Mouse (Mus musculus) cerebellum, adult 9-11 months (tissue): ENCODE data around the gene Prrc2b.

Source experiments
- DNase-seq: peaks from one replicate; pipeline ENCODE4 v3.0.0; 2022

Prrc2b gene

GRCm38 (mm10) chr2:32150924-32151659 is at the start of gene Prrc2b:
Gene Prrc2b (plus strand): TSS chr2:32151082.
- DNase-seq, result no peak

- DNase-seq, result no peak
Measured at GRCm38 (mm10) chr2:32102944-32103343, 47.9 kb upstream of the Prrc2b start.

- no peak for DNase-seq
Measured at GRCm38 (mm10) chr2:32103557-32103956, 47.3 kb upstream of the Prrc2b start.

GRCm38 (mm10) chr2:32104122-32104521 is 46.8 kb upstream of the Prrc2b start:
- no peak for DNase-seq

GRCm38 (mm10) chr2:32105117-32105913 is 45.6 kb upstream of the Prrc2b start:
- DNase-seq, result no peak

DNA sequence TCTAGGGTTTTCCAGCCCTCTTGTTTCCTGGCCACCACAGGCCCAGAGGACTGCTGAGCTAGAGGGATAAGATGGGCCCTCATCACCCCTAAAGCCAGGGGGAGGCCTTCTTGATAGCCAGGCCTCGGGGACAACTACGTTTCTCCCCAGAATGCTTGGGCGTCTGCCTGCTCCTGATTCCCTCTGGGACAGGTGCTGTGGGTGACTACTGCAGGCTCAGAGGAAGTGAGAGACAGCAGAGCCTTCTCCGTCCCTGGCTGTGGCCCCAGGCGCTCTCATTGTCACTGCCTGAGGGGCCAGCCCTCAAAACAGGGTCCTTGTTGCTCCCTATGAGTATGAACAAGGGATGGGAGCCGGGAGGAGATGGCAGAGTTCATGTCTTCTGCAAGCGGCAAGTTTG is 45.0 kb upstream of the Prrc2b start:
- DNase-seq, result no peak

DNA sequence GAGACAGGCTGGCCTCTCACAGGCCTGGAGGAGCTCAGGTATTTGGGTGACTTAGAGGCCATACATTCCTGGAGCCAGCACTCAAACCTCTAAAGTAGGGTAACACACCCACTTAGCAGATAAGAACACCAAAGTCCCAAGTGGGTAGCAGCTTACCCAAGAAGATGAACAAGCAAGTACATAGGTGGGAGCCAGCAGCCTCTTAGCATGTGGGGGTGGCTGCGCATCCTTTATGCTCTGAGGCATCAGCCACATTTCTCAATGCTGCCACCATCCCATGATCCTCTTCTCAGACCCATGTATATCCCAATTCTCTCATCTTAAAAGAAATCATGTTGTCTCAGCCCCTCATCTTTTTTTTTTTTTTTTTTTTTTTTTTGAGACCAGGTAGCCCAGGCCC is 39.6 kb upstream of the Prrc2b start:
- DNase-seq, result no peak

DNA sequence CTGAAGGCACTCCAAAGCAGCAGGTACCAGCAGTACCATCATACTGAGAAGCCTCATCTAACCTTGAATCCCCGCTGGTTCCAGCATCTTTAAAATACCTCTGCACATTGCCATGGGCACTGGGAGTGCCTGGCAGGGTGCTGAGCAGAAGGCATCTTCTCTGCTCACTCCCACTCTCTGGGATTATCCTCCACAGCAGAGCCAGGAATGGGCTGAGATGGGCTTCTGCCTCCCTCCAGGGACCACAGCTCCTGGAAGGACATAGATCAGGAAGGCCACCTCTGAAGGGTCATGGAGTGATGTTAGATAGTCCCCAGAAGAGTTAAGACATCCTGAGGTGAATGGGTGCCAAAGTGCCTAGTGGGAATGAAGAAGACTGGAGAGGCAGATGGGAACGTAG is 38.3 kb upstream of the Prrc2b start:
- DNase-seq, result no peak

DNA sequence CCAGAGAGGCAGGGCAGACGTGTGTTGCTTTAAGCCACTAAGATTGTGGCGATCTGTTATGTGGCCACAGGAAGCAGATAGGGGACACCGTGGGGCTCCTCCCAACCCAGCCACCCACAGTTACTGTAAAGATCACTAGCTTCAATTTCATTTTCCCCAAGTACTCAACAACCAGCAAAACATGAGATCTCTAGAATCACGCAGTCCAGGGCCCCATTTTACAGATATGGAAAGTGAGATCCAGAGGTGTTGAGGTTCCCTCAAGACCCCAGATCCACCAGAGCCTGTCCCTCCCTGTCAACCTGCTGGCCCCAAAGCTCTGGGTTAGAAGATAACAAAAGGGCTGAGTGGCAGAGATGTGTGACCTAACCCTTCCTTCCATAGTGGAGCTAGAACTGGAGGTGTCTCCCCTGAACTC is 35.0 kb upstream of the Prrc2b start:
- no peak for DNase-seq

GRCm38 (mm10) chr2:32119802-32120750 is 30.8 kb upstream of the Prrc2b start:
- no peak for DNase-seq

DNA sequence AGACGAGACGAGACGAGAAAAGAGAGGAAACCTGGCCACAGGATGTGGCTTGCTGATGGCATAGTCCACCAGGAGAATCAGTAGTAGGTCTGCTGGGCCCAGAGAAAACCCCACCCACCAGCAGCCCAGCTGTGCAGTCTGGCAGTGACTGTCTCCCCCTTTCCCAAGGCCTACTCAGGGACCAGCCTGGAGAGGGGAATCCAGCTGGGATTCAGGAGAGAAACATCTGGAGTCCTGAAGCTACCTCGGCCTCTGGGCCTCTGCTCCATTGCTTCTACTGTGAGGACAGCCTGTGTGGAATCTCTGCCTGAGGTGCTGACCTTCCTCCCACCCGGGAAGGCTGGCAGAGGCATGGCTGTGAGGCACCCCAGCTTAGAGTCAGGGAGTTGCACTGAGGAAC is 29.7 kb upstream of the Prrc2b start:
- DNase-seq, result no peak

DNA sequence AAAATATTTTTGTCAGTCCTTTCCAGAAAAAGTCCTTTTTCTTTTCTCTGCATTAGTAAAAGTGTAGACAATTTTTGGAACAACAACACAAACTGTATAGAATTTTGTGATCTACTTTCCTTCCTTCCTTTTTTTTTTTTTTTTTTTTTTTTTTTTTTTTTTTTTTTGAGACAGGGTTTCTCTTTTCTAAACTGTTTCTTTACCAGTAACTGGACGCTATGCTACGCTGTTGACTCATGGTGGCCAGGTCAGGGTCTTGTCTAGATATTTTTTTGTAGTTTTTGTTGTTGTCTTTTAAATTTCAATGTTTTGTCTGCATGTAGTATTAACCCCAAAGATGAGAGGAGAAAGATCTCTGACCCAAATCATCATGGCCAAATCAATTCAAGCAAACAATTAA is 29.1 kb upstream of the Prrc2b start:
- no peak for DNase-seq

DNA sequence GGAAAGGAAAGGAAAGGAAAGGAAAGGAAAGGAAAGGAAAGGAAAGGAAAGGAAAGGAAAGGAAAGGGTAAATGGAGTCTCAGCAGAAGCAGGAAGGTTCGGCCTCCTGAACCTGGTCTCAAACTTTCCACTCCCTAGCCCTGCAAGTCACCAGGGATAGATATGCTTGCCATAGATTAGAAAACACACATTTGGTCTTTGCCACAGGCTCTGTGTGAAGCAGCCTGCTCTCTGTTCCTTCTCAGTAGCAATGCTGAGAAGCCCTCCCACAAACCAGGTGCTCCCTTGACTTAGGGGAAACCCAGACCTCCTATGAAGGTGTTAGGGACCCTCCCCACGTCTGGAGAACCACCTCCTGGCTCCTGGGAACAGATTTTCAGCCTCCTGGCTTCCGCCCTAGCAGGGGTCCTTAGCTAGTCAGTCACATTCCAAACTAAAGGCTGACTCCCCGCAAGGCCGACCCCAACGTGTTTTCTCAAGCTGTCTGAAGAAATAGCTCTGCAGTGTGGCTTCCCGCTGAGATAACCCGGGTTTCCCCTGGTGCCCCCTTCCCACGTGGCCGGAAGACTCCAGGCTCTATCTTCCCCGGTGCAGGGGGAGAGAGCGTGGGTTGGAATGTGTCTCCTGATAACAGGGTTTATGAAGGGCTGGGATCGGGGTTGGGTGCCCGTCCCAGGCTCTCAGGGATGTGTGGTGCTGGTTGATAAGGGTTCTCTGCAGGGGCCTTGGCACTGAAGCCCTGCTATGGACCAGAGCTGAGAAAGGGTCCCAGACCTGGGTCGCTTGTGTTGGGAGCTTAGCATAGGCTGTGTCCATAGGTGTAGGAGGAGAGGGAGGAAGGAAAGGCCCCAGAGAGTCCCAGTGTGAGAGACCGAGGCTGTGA is 23.0 kb upstream of the Prrc2b start:
- no peak for DNase-seq

GRCm38 (mm10) chr2:32128536-32128841 is 22.4 kb upstream of the Prrc2b start:
- no peak for DNase-seq

DNA sequence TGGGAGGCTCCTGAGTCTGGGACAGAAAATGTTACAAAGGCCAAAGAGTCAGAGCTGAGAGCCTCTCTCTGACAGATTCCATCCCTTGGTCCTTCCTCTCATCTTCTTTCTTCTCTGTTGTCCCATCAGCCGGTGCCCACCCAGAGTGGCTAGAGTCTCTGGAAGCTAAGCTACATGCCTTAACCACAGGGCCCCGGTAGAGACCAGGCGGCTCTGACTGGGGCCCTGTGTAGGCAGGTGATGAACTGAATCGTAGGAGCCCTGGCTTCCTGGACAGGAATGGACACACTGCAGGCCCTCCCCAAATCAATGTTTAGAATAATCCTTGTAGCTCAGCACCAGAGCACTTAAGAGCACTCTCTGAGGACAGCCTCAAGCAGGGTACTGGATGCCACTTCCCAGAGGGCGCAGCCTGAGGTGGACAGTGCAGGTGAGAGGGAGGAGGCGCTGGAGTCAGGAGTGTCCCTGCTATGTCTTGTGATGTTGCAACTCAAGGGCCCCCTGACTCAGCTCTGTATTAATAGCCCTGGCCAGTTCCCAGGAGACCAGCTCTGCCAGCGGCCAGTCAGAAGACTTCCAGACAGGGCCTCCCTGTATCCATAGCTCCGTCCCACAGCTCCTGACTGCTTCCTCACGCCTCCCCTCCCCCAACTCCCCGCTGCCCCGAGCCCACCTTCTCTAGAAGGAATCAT is 21.4 kb upstream of the Prrc2b start:
- DNase-seq, result no peak

DNA sequence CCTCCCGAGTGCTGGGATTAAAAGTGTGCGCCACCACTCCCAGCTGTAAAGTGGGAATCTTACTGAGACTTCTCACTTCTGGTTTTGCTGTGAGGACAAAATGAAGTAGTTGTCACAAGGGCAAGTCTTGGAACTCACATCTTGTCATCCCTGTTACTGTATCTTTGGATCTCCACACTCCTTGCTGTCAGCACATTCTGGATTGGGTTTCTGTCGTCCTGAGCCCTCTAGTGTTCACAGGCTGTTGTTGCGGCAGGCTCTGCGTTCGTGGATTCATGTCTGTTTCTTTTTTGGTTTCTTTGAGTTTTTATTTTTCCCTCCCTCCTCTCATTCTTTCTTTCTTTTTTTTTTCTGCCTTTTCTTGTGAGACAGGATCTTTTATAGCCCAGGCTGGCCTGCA is 20.4 kb upstream of the Prrc2b start:
- DNase-seq, result no peak

DNA sequence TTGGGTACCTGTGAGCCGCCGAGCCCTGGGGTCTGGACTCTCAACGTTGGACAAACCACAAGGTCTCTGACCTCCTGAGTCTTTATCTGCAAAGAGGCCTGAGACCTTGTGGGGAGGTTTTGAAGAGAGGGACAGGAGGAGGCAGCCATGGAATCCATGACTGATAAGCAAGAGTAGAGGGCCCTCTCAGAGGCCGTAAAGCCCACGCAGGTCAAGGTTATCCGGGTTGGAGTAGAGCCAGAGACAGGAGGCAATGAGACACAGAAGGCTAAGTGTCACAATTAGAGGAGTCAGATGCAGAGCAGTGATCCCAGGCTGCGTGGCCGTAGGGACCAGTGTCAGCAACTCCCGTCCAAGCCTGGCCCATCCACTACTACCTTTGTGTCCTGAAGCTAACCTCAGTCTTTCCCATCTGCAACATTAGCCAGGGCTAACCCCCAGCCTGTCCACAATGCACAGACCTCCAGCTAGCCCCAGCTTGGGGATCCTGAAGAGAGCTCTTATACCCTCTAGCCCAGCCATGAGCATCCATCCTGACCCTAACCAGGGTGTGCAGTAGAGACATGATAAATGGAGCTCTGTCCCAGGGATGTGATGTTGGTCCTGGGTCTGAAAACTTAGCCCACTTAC is 19.6 kb upstream of the Prrc2b start:
- DNase-seq, result no peak

GRCm38 (mm10) chr2:32131866-32132566 is 18.9 kb upstream of the Prrc2b start:
- DNase-seq, result no peak

DNA sequence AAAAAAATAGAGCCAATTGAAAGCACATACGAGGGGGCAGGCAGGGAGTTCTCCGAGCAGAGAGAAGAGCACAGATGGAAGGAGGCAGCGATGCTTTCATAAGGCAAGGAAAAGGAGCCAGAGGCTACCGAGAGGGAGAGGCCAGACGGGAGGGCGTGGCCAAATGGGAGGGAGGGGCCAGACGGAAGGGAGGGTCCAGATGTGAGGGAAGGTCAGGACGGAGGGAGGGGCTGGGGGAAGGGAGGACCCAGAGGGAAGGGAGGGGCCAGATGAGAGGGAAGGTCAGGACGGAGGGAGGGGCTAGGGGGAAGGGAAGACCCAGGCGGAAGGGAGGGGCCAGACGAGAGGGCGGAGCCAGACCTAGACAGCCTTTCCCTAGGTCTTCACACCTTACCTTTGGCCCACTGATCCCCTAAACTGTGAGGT is 18.3 kb upstream of the Prrc2b start:
- peak; percentile 59 for DNase-seq

DNA sequence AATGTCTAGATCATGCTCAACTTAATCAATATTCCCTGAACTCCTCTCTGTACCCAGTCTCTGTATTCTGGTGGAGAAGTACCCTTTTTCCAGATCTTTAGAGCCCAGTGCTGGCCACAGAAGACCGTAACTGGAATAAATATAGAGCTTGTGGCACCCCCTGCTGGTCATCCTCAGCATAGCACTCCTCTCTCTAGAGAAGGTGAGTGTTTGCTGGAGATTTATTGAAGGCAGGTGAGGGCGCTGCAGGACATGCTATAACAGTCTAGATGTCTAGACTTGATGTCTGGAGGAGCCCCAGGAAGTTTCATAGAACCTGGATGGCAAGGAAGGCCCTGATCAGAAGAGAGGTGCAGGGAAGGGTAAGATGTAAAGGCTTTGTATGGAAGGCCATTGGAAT is 16.8 kb upstream of the Prrc2b start:
- DNase-seq, result peak; percentile 93
